Mouse (Mus musculus) midbrain, embryonic 10.5 days (tissue): ENCODE data around the gene Atp5d. TPM values are rescaled to one million over a fixed set of nuclear protein-coding genes. Genes with fewer than 3 reads are reported as not detected.

Experiments used
- DNase-seq: peaks from one replicate; pipeline ENCODE4 v3.0.0-alpha.2; 2017; ENCODE audit warnings: low spot score
- H3K27ac ChIP-seq: fragments of 300-500 bp; sonication (generic); replicated peaks from 2 replicates; pipeline ENCODE4 v1.5.1; 2016; ENCODE audit warnings: mild to moderate bottlenecking
- H3K27me3 ChIP-seq: fragments of 300-500 bp; sonication (generic); 2 replicates; pipeline ENCODE4 v1.6.1; 2016; ENCODE audit warnings: low read depth, mild to moderate bottlenecking; ENCODE audit not compliant: poor library complexity, severe bottlenecking
- H3K36me3 ChIP-seq: fragments of 300-500 bp; sonication (generic); 2 replicates; pipeline ENCODE4 v1.6.1; 2016; ENCODE audit warnings: mild to moderate bottlenecking, moderate library complexity
- H3K4me1 ChIP-seq: fragments of 300-500 bp; sonication (generic); 2 replicates; pipeline ENCODE4 v1.6.1; 2016
- H3K4me3 ChIP-seq: fragments of 300-500 bp; sonication (generic); 2 replicates; pipeline ENCODE4 v1.5.1; 2016; ENCODE audit warnings: mild to moderate bottlenecking, moderate library complexity
- H3K9me3 ChIP-seq: fragments of 300-500 bp; sonication (generic); replicated peaks from 2 replicates; pipeline ENCODE4 v1.6.1; 2016; ENCODE audit warnings: mild to moderate bottlenecking
- WGBS: fragments of 180-500 bp; shearing (Covaris S2); methylation state at CpG from one replicate; pipeline ENCODE4 v1.1.7; 2016; 5-methylcytosine and 5-hydroxymethylcytosine counted together
- polyA plus RNA-seq: library from polyadenylated mRNA; unstranded; fragments of >200 nt; fragmentation: Nextera tagmentation; extraction: Ambion mirVana; gene quantifications from 2 replicates; pipeline ENCODE4 v1.2.1, GENCODE M21; 2016

Atp5d gene
- polyA plus RNA-seq, 1 experiment from 2014 or later, result 481 TPM

GRCm38 (mm10) chr10:80145896-80146295, 7.5 kb downstream of the Atp5d start:
- Histone ChIP-seq H3K4me3 (peak overlapping the region; percentile 84), H3K36me3 (peaks cover 48% of the 10 kb centered on the region), H3K9me3 (no peaks in the 10 kb centered on the region), H3K27me3 (no peaks in the 10 kb centered on the region), H3K4me1 (peaks cover 75% of the 10 kb centered on the region), H3K27ac (peak overlapping the region; percentile 100)
- WGBS, result 86% methylated on average over 6 of the region's 6 CpGs
- no peak for DNase-seq

GRCm38 (mm10) chr10:80146568-80147011, 8.2 kb downstream of the Atp5d start:
- WGBS, result 76% methylated on average over 4 of the region's 4 CpGs
- DNase-seq, result no peak
- peaks cover 73% of the 10 kb centered on the region for H3K4me1 ChIP-seq
- H3K27ac ChIP-seq, result peak overlapping the region; percentile 100
- H3K9me3 ChIP-seq, result no peaks in the 10 kb centered on the region
- peaks cover 55% of the 10 kb centered on the region for H3K36me3 ChIP-seq
- H3K27me3 ChIP-seq, result no peaks in the 10 kb centered on the region
- peak overlapping the region; percentile 84; the same call in 1 of the 2 replicates for H3K4me3 ChIP-seq

GRCm38 (mm10) chr10:80147146-80147718, 8.8 kb downstream of the Atp5d start:
- 77% methylated on average over 5 of the region's 5 CpGs for WGBS
- peaks cover 73% of the 10 kb centered on the region for H3K4me1 ChIP-seq
- no peaks in the 10 kb centered on the region for H3K27me3 ChIP-seq
- no peak for DNase-seq
- H3K36me3 ChIP-seq, result peaks cover 62% of the 10 kb centered on the region
- no peaks in the 10 kb centered on the region for H3K9me3 ChIP-seq
- H3K4me3 ChIP-seq, result peak overlapping the region; percentile 99
- H3K27ac ChIP-seq, result peak overlapping the region; percentile 100

GRCm38 (mm10) chr10:80147719-80148601, 9.5 kb downstream of the Atp5d start, which contains the start of gene Midn:
TSS of gene Midn (plus strand) at chr10:80148272.
- Histone ChIP-seq H3K36me3 (peaks cover 69% of the 10 kb centered on the region), H3K9me3 (no peaks in the 10 kb centered on the region), H3K27me3 (no peaks in the 10 kb centered on the region), H3K4me1 (peaks cover 73% of the 10 kb centered on the region), H3K4me3 (peak within 1 kb of the TSS; percentile 99), H3K27ac (peak within 1 kb of the TSS; percentile 100)
- WGBS, result under 1% methylated on average over 40 of the region's 42 CpGs
- DNase-seq, result peak; percentile 82

GRCm38 (mm10) chr10:80148610-80149290, 10.3 kb downstream of the Atp5d start:
- WGBS, result under 1% methylated on average over 57 of the region's 57 CpGs
- peaks cover 72% of the 10 kb centered on the region for H3K36me3 ChIP-seq

GRCm38 (mm10) chr10:80149291-80150225, 11.1 kb downstream of the Atp5d start:
- H3K27me3 ChIP-seq, result no peaks in the 10 kb centered on the region
- no peaks in the 10 kb centered on the region for H3K9me3 ChIP-seq
- peak overlapping the region; percentile 100 for H3K27ac ChIP-seq
- H3K36me3 ChIP-seq, result peaks cover 72% of the 10 kb centered on the region
- peak; percentile 99 for DNase-seq
- peaks cover 73% of the 10 kb centered on the region for H3K4me1 ChIP-seq
- peak overlapping the region; percentile 99 for H3K4me3 ChIP-seq
- under 1% methylated on average over 88 of the region's 88 CpGs for WGBS

More at GRCm38 (mm10) chr10:80148610-80149290, 10.3 kb downstream of the Atp5d start:
- Histone ChIP-seq H3K27ac (peak overlapping the region; percentile 100), H3K4me1 (peaks cover 73% of the 10 kb centered on the region), H3K9me3 (no peaks in the 10 kb centered on the region), H3K4me3 (peak overlapping the region; percentile 99), H3K27me3 (no peaks in the 10 kb centered on the region)
- peak; percentile 92 for DNase-seq

- WGBS, result under 1% methylated on average over 61 of the region's 71 CpGs
- H3K9me3 ChIP-seq, result no peaks in the 10 kb centered on the region
- peak overlapping the region; percentile 99 for H3K4me3 ChIP-seq
- DNase-seq, result peak; percentile 93
- H3K36me3 ChIP-seq, result peaks cover 72% of the 10 kb centered on the region
- H3K27ac ChIP-seq, result peak overlapping the region; percentile 100
- no peaks in the 10 kb centered on the region for H3K27me3 ChIP-seq
- peaks cover 73% of the 10 kb centered on the region for H3K4me1 ChIP-seq
Measured at GRCm38 (mm10) chr10:80150226-80151210, 12.1 kb downstream of the Atp5d start.

GRCm38 (mm10) chr10:80151211-80152034, 13.0 kb downstream of the Atp5d start:
- H3K27me3 ChIP-seq, result no peaks in the 10 kb centered on the region
- DNase-seq, result peak; percentile 68
- WGBS, result 1% methylated on average over 25 of the region's 26 CpGs
- peaks cover 73% of the 10 kb centered on the region for H3K4me1 ChIP-seq
- H3K36me3 ChIP-seq, result peaks cover 72% of the 10 kb centered on the region
- no peaks in the 10 kb centered on the region for H3K9me3 ChIP-seq
- H3K4me3 ChIP-seq, result peak overlapping the region; percentile 99
- H3K27ac ChIP-seq, result peak overlapping the region; percentile 100

- Histone ChIP-seq H3K4me1 (peaks cover 73% of the 10 kb centered on the region), H3K27me3 (no peaks in the 10 kb centered on the region), H3K9me3 (no peaks in the 10 kb centered on the region), H3K4me3 (peak overlapping the region; percentile 99), H3K36me3 (peaks cover 77% of the 10 kb centered on the region), H3K27ac (peak overlapping the region; percentile 100)
- DNase-seq, result peak; percentile 44
- 10% methylated on average over 15 of the region's 15 CpGs for WGBS
Measured at GRCm38 (mm10) chr10:80152071-80152872, 13.8 kb downstream of the Atp5d start.

- peak overlapping the region; percentile 99 for H3K4me3 ChIP-seq
- H3K27me3 ChIP-seq, result no peaks in the 10 kb centered on the region
- peaks cover 81% of the 10 kb centered on the region for H3K36me3 ChIP-seq
- peaks cover 73% of the 10 kb centered on the region for H3K4me1 ChIP-seq
- DNase-seq, result no peak
- peak overlapping the region; percentile 100 for H3K27ac ChIP-seq
- H3K9me3 ChIP-seq, result no peaks in the 10 kb centered on the region
- 52% methylated on average over 3 of the region's 3 CpGs for WGBS
Measured at GRCm38 (mm10) chr10:80152873-80153260, 14.4 kb downstream of the Atp5d start.
